Mouse (Mus musculus) spleen, embryonic (tissue): ENCODE measurements around the gene Krt16.

Source experiments
- CTCF ChIA-PET: fragments of 350-600 bp; sonication (Branson Sonifier 250); formaldehyde crosslinking; loops from one replicate; lab custom pipeline; 2022; lab: Charles Lee

The Krt16 gene

GRCm38 (mm10) chr11:100248852-100249465, at the start of gene Krt16:
Gene Krt16 (minus strand): TSS chr11:100248902.
- CTCF ChIA-PET = no interaction called here

- CTCF ChIA-PET = interaction anchor here (0.7 to 1.2 kb wide), 3 partner anchors 11 to 434 kb away, joined by 3 to 7 read pairs (median 4); no protein-coding TSS in a partner anchor
These were observed 49.1 kb upstream of the Krt16 start for GRCm38 (mm10) chr11:100297801-100298200.

GRCm38 (mm10) chr11:100295308-100295707, 46.6 kb upstream of the Krt16 start:
- CTCF ChIA-PET = interaction anchor here (1.0 kb wide), 1 partner anchor 10 kb away, joined by 3 read pairs; no protein-coding TSS in a partner anchor

- CTCF ChIA-PET = no interaction called here
These were observed 44.2 kb upstream of the Krt16 start for GRCm38 (mm10) chr11:100292884-100293283.

GRCm38 (mm10) chr11:100290235-100290634, 41.5 kb upstream of the Krt16 start:
- CTCF ChIA-PET = no interaction called here

- CTCF ChIA-PET = no interaction called here
These were observed 40.2 kb upstream of the Krt16 start for GRCm38 (mm10) chr11:100288942-100289341.

- CTCF ChIA-PET = no interaction called here
These were observed 38.3 kb upstream of the Krt16 start for GRCm38 (mm10) chr11:100287024-100287423.

GRCm38 (mm10) chr11:100284988-100285387, 36.3 kb upstream of the Krt16 start:
- CTCF ChIA-PET = interaction anchor here (1.2 kb wide), 1 partner anchor 10 kb away, joined by 3 read pairs; no protein-coding TSS in a partner anchor

- CTCF ChIA-PET = interaction anchor here (1.1 kb wide), 1 partner anchor 15 kb away, joined by 3 read pairs; no protein-coding TSS in a partner anchor
These were observed 33.8 kb upstream of the Krt16 start for GRCm38 (mm10) chr11:100282549-100282948.

GRCm38 (mm10) chr11:100281596-100282544, 33.2 kb upstream of the Krt16 start:
- CTCF ChIA-PET = interaction anchor here (0.5 to 1.1 kb wide), 3 partner anchors 16 to 423 kb away, joined by 3 read pairs; no protein-coding TSS in a partner anchor

GRCm38 (mm10) chr11:100278759-100279158, 30.1 kb upstream of the Krt16 start:
- CTCF ChIA-PET = no interaction called here

- CTCF ChIA-PET = no interaction called here
These were observed 29.2 kb upstream of the Krt16 start for GRCm38 (mm10) chr11:100277726-100278480.

- CTCF ChIA-PET = no interaction called here
These were observed 26.8 kb upstream of the Krt16 start for GRCm38 (mm10) chr11:100275466-100275865.

GRCm38 (mm10) chr11:100274719-100275118, 26.0 kb upstream of the Krt16 start:
- CTCF ChIA-PET = interaction anchor here (1.0 kb wide), 1 partner anchor 29 kb away, joined by 5 read pairs; no protein-coding TSS in a partner anchor

- CTCF ChIA-PET = no interaction called here
These were observed 23.2 kb upstream of the Krt16 start for GRCm38 (mm10) chr11:100271878-100272277.

- CTCF ChIA-PET = no interaction called here
These were observed 21.2 kb upstream of the Krt16 start, which contains the start of gene Krt42 for GRCm38 (mm10) chr11:100269821-100270332. Gene Krt42 (minus strand): TSS chr11:100269871.

- CTCF ChIA-PET = no interaction called here
These were observed 13.6 kb upstream of the Krt16 start for GRCm38 (mm10) chr11:100262058-100262980.

- CTCF ChIA-PET = no interaction called here
These were observed 12.5 kb upstream of the Krt16 start for GRCm38 (mm10) chr11:100261235-100261605.

GRCm38 (mm10) chr11:100260514-100261234, 12.0 kb upstream of the Krt16 start, which contains the start of gene Krt17:
Gene Krt17 (minus strand): TSS chr11:100261029.
- CTCF ChIA-PET = no interaction called here
